Mouse (Mus musculus): ENCODE data around the gene Gabarapl2.

DNA sequence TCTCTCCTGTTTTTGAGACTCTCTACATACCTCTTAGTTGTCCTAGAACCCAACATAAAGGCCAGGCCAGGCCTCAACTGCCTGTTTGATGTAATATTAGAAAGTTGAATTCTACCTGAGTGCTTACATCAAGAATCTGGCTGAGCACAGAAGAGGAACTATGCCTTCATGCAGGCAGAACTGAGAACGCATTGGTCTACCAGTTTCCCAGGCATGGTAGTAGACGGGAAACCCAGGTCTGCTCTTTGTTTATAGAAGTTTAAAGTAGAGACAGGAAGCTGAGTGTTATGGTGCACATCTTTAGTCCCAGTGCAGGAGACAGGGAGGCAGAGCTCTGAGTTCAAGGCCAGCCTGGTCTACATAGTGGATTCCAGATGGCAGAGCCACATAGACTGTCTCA, 6.6 kb downstream of the Gabarapl2 start:
- no peak for TF ChIP-seq CTCF (IDR thresholded peaks at IDR 0.05; ENCODE audit: low read depth)
- no peak for TF ChIP-seq EP300 (IDR thresholded peaks at IDR 0.05; ENCODE audit: low read depth)

All from heart, postnatal 0 days (tissue).